Mouse (Mus musculus) right cerebral cortex, postnatal 10 days (tissue): Measurements from ENCODE around the gene Myrip.
"Not testable (repeated sequence)": the region's sequence is repeated elsewhere in the genome, so short reads cannot be mapped to it uniquely, and the experiment has no call there.

ENCODE experiments used
- DNase-seq, 2 experiments: peaks; one replicate each; pipeline ENCODE4 v3.0.0; 2021; ENCODE audit warnings: low spot score in 2 of 2

The Myrip gene

DNA sequence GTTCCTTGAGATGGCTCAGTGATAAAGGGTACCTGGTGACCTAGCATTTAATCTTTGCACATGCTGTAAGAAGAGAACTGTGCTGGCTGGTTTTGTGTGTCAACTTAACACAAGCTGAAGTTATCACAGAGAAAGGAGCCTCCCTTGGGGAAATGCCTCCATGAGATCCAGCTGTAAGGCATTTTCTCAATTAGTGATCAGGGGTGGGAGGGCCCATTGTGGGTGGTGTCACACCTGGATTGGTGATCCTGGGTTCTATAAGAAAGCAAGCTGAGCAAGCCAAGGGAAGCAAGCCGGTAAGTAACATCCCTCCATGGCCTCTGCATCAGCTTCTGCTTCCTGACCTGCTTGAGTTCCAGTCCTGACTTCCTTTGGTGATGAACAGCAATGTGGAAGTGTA lies at the start of gene Myrip:
TSS of gene Myrip (plus strand) at position 301 of the 400 bp plus-strand sequence.
- DNase-seq, result not testable (repeated sequence)

GRCm38 (mm10) chr9:120259805-120260204 lies 41.5 kb upstream of the Myrip start:
- DNase-seq, result peak; percentile 79 to 82

- DNase-seq, result peak; percentile 90 to 91
These were observed 37.3 kb upstream of the Myrip start for GRCm38 (mm10) chr9:120263994-120264393.

DNA sequence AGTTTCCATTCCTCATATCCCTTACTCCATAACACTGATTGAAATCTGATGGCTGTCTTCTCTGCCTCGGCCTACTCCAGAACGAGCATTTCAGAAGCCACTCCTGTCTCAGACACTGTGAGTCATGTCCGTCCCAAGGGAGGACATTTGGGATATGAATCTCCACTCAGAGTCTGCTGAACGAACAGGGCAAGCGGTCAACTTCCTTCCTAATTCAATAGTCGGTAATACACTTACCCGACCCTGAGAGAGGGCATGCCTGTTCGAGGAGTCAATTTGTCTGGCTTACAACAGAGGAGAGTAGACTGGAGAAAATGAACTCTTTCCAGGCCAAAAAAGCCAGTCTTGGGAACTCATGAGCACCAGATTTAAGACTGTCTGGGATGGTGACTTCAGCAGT lies 28.2 kb upstream of the Myrip start:
- DNase-seq, result no peak

DNA sequence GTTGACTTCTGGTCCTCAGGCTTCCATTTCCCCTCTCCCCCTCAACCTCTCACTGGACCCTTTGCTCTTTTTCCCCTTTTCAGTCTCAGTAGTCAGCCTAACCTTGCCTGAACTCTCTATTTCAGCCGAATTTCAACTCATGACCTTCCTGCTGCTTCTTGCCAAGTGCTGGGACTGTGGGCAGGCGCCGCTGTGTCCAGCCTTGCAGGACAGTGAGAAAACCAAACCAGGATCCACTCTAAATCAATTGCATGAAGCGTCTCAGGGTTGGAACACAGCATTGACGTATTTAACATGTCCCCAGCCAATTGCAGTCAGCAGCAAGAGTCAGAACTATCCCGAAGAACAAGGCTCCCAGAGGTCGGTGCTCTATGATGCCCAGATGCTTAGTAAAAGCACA lies 26.1 kb upstream of the Myrip start:
- no peak for DNase-seq

- DNase-seq, result peak; percentile 58 to 82
These were observed 20.2 kb upstream of the Myrip start for GRCm38 (mm10) chr9:120281147-120281546.

DNA sequence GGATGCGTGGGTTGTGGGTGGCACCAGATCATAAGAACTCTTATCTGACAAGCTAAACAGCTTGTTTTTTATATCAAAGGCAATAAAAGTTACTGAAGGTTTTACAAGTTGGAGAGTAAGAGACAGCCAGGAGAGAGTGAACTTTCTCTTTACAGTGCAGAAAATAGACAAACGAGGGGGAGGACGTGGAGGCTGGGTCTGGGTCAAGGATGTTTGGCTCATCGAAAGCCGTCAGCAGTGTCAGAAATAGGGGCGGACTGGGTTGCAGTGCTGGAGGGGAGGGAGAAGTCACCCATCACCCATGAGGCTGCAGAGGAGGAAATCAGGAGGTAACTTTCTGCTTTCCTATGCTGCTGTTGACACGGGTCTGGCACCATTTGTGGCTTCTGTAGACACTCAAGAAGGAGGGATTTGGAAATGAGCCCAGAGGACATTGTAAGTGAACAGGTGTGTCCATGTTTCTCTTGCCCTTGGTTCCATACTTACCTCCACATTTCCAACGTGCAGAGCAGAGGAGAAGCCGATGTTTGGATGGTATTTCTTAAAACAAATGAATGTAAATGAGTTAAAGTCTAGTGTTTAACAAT lies 18.8 kb upstream of the Myrip start:
- DNase-seq, result no peak

DNA sequence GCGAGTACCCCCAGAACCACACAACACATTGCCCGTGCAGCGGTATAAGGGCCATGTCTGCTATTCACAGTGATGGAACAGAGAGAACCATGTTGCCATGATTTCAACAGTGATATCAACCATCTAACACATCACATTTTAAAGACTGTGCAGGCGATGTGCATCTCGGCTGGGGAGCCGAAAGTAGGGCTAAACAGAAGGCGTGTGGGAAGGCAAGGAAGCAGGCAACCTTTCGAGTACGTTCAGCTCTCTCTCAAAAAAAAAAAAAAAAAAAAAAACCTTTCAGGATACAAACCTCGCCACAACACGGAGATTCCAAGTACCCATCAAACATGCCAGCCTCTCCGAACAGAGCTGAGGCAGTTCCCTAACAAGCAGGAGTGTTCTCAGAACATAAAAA lies 17.8 kb upstream of the Myrip start:
- DNase-seq, result peak; percentile 55 to 66

GRCm38 (mm10) chr9:120288011-120288410 lies 13.3 kb upstream of the Myrip start:
- no peak for DNase-seq

DNA sequence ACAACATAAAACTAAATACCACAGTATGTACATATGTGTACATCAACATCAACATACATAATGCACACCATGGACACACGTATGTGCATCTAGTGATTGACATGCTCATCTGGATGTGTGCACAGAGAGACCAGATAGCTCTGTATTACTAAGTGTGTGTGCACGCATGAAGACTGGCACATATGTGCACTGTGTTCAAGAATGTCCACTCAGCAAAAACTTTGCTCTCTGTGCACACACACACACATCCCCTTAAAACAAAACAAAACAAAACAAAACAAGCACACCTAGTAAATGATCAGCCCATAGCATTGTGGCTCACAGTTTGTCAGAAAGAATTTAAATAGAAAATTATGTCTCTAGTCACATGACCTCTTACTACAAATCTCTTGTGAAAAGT lies 10.9 kb upstream of the Myrip start:
- no peak for DNase-seq

DNA sequence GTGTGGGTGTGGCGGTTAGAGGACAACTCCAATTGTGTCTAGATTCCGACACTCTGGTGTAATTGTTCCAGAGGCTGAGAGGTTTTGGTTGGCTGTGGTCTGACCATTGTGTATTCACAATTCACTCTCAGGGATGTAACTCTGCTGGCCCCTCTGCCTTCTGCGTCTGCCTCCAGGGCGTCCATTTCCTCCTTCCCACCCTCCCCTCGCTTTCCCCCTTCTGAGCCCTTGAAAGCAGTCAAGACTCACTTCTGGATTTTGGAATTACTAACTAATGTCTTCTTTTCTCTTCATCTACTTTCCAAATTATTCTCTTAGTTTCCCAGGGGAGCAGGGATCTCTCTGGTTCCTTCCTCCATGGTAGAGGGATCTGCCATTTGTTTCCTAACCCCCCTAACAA lies 8.8 kb upstream of the Myrip start:
- DNase-seq, result no peak

DNA sequence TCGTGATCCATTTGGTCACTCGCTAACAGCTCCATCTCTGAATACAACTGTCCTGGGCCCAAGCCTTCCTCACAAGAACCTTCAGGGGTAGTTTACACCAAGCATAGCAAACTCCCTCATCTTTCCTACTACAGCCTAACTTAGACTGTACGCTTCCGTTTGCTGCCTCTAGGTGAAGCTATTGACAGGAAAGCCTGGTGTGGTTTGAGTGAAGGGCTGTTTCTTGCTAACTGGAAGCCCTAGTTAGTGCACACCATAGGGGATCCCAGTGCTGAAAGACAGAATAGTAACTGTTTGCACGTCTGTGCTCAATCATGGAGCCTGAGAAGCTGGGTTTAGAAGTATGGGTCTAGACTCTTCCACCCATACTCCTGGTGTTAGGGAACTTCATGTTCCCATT lies 5.8 kb upstream of the Myrip start:
- DNase-seq, result no peak

GRCm38 (mm10) chr9:120296938-120297337 lies 4.4 kb upstream of the Myrip start:
- no peak for DNase-seq

DNA sequence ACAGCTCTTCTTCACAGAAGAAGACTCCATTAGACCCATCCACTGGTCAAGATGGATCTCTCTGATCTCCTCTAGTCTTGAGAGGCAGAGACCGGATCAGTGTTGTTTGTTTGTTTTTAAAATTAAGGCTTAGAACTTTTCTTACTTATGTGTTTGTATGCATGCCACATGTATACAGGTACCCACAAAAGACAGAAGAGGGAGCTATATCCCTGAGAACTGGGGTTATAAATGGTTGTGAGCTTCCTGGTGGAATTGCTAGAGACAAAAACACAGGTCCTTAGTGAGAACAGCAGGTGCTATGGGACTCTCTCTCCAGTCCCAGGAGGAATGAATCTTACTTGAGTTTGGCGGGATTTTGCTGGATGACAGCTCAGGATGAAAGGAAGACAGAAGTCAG lies 1.9 kb upstream of the Myrip start:
- DNase-seq, result no peak

- peak in 1 of 2 experiments; percentile 56 for DNase-seq
These were observed 1.7 kb downstream of the Myrip start for GRCm38 (mm10) chr9:120302980-120303452.

DNA sequence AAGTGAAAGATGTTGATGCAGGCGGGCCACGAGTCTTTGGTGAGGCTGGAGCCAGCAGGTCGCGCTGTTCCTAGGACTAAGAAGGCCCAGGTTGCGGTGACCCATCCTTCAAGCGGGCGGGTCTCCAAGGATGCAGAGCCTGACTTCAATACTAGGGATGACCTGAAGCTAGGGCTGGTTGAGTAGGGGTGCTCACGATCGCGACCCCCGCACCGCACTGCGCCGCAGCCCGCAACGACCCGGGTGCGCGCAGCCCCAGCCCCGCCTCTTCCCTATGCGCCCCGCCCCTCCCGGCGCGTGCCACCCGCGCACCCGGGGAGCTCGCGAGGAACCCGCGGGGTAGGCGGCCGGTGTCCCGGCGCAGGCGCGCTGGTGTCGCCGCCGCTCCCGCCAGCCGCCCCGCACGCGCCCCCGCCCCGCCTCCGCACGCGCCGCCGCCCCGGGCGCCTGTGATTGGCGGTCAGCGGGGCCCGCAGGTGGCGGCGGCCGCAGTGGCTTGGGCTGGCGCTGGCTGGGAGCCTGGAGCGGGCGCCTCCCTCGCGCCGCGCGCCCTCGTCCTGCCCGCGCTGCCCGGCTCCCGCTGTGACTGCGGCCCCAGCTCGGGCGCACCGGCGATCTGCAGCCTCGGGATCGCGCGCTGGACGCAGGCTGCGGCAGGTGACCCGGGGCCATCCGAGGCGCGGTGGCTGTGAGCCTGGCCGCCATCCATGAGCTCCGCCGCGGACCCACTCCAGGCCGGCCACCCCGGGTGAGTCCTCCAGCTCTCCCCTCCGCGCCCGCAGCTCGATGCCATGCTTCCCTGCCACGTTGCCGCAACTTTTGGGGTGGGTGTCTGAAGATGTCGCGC lies 2.4 kb downstream of the Myrip start:
- DNase-seq, result peak; percentile 84 to 86

DNA sequence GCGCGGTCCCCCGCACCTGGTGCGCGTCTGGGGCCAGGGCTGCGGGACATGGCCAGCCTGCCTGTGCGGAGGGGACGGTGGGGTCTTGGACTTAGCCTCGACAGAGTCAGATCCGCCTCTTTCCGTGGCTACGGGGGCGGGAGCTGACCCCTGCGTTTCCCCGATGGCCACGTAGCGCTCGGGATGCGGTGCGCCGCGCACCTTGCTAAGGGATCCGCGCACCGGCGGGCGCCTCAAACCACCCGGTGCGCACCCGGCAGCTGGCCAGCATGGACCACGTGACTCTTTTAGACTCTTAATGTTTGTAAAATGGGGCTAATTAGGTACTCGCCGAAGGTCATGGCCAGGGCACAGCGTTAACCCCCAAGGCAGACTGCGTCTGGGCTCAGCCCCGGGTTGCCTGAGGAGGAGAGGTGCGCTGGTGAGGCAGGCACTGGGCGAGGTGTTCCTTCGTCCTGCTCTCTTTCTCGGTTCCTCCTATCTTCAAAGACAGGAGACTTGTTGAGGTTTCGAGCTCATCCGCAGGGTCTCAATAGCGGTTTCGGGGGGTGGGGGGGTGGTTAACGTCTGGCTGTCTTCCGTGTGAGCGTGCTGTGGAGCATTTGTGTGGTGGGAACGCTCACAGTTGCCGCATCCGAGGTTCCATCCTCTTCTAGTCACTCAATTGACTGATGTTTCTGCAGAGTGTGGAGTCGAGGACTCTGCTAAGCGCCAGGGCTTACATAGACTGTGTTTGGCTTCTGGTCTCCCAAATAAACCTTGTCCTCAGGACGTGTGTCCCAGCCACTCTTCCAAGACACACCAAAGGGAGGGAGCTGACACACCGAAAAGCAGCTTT lies 3.2 kb downstream of the Myrip start:
- DNase-seq, result peak; percentile 54 to 56

DNA sequence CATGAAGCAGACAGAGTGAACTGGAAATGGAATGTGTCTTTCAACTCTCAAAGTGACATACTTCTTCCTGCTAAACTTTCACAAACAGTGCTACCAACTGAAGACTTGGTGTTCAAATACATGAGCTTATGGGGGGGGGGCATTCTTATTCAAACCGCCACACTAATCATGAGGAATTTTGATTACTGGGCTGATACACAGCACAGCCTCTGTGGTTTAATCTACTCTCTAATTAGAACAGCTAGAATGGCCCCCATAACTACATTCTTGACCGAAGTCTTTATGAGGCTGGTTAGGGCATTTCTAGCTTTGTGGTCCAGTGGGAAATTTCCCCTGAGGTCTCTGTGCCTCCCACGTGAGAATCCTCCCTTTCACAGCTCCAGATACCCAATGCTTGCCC lies 13.9 kb downstream of the Myrip start:
- no peak for DNase-seq

DNA sequence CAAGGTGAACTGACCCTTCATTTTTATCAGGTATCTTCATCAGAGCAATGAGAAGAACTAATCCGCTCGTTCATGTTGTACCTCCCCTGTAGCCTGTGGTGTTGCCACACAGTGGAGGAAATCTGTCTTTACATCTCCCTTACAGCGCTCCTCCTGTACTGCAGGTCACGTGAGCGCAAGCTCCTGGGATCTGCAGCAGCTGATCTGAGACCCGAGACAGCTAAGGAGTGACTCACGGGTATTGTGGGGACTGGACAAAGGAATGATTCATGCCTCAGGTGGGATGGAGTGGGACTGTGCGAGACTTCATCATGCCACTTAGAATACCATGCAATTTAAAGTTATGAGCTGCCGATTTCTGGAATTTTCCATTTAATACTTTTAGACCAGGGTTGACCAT lies 17.8 kb downstream of the Myrip start:
- DNase-seq, result no peak

DNA sequence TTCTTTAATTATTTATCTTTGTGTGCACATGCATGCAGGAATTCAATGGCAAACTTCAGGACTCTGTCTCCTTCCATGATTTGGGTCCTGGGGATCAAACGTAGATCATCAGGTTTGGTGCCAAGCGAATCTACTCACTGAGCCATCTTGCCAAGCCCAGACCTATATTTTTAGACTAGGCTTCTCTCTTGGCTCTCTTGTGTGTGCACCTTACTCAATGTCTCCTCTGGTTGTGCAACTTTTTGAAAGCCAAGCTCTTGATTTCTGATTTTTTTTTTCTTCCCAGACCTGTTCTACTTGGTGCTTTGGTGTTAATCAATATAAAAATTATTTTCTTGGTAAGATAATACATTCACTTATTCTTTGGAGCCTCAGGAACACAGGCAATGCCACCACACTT lies 19.3 kb downstream of the Myrip start:
- no peak for DNase-seq

- no peak for DNase-seq
These were observed 21.6 kb downstream of the Myrip start for GRCm38 (mm10) chr9:120322702-120323426.

DNA sequence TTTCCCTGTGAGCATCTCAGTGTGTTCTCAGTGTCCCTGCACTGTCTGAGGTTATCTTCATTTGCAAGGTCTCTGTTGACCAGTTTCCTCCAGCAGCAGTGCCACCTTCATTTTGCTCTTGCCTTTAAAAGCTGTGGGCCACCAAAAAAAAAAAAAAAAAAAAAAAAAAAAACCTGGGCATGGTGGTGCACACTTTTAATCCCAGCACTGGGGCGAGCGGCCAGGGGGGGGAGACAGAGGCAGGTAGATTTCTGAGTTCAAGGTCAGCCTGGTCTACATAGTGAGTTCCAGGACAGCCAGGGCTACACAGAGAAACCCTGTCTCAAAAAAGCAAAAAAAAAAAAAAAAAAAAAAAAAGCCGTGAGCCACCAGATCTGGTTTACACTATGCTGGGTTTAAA lies 29.7 kb downstream of the Myrip start:
- DNase-seq, result not testable (repeated sequence)
